In the genomic region with DNA sequence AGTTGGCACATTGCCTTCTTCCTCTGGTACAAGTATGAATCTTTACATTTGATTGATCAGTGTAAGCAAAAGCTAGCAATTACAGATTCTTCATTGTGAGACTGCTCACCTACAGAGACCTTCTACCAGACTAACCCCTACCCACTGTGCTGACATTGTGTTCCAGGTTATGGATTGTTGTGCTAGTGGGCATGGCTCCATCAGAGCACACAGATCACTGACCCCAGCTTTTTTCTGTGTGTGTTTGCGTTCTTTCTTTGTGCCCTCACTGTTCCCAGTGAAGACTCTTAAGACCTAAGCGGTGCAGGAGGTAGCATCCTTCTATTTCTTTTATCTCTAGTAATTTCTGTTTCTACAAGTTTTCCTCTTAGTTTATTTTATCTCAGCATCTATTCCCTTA, we compare ENCODE assay signal across 16 mouse cellular contexts.
"Had no signal": no experiment of that assay in that cellular context is flagged by ENCODE, and none has a peak within 500 bp of the region (broad histone marks: within the 10 kb centered on the region; RNA-seq: fewer than 3 reads in every experiment).

No protein-coding gene starts in this region.

- H3K9me3 ChIP-seq: neural tube, embryonic 13.5 days; neural tube, embryonic 15.5 days; stomach, embryonic 15.5 days had no signal

- H3K27ac ChIP-seq: neural tube, embryonic 13.5 days; neural tube, embryonic 15.5 days; stomach, embryonic 15.5 days; stomach, postnatal 0 days had no signal

- H3K4me3 ChIP-seq: neural tube, embryonic 13.5 days; neural tube, embryonic 15.5 days; stomach, embryonic 15.5 days had no signal

- H3K4me1 ChIP-seq: neural tube, embryonic 13.5 days; stomach, embryonic 15.5 days had no signal

- H3K4me2 ChIP-seq: neural tube, embryonic 13.5 days; neural tube, embryonic 15.5 days; stomach, embryonic 15.5 days had no signal

- DNase-seq: retina, postnatal 1 day; right cerebral cortex, adult 18-20 months; right cerebral cortex, postnatal 14 days; right cerebral cortex, postnatal 25 days; right cerebral cortex, postnatal 4 days; spleen, adult 18-20 months; thymus, adult 18-20 months; thymus, adult 2 months; thymus, postnatal 14 days; thymus, postnatal 25 days; thymus, postnatal 36 days; thymus, postnatal 4 days had no signal

- H3K27me3 ChIP-seq: neural tube, embryonic 13.5 days; neural tube, embryonic 15.5 days; stomach, embryonic 15.5 days had no signal

- H3K9ac ChIP-seq: neural tube, embryonic 13.5 days; neural tube, embryonic 15.5 days; stomach, embryonic 15.5 days had no signal

- H3K36me3 ChIP-seq: neural tube, embryonic 13.5 days; neural tube, embryonic 15.5 days; stomach, embryonic 15.5 days had no signal
